Mouse (Mus musculus): ENCODE measurements around the gene Mfsd6. TPM values are rescaled to one million over a fixed set of nuclear protein-coding genes. Genes with fewer than 3 reads are reported as not detected.

Gene Mfsd6
- total RNA-seq (2015; ENCODE audit: low replicate concordance) (8.2 and 8.3 TPM in 2 replicates), total RNA-seq (2017; ENCODE audit: low replicate concordance) (2.8 and 4.0 TPM in 2 replicates)

DNA sequence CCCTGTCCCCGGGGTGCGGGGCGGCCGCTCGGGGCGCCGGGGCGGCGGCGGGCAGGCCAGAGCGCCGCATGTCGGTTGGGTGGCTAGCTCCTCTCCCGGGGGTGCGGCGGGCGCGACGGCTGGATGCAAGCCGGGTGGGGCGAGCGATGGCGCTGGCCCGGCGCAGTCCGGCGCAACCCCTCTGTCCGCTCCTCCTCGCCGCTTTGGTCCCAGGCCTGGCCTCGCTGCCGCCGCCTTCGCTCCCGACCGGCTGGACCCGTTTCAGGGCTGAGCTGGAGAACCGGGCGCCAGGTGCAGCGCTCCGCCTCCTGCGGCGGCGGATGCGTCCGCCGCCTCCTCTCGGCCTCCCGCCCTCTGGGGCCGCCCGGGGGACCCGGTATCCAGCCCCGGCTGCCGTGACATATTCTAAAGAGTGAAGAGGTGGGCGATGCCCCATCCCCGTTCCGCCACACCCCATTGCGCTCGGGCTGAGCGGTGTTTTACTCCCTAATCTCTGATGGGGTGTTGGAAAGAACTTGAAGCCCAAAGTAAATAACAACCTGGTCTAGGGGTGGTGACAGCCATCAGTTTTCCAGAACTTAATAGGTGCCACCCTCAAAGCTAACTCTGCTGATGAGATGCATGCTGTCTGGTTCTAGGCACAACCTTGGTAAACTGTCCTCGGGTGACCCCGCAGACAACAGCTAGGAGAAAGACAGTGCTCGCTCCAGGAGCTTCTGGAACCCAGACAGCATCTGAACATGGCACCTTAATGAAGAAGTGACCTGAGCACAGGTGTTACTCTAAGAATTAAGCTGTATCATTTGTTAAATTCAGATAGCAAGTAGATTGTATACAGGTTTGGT lies at the start of gene Mfsd6:
Gene Mfsd6 (minus strand): TSS at position 407 of the 845 bp plus-strand sequence.
- ATAC-seq (replicated peaks; ENCODE audit: low FRiP score, poor library complexity, severe bottlenecking): no peak

DNA sequence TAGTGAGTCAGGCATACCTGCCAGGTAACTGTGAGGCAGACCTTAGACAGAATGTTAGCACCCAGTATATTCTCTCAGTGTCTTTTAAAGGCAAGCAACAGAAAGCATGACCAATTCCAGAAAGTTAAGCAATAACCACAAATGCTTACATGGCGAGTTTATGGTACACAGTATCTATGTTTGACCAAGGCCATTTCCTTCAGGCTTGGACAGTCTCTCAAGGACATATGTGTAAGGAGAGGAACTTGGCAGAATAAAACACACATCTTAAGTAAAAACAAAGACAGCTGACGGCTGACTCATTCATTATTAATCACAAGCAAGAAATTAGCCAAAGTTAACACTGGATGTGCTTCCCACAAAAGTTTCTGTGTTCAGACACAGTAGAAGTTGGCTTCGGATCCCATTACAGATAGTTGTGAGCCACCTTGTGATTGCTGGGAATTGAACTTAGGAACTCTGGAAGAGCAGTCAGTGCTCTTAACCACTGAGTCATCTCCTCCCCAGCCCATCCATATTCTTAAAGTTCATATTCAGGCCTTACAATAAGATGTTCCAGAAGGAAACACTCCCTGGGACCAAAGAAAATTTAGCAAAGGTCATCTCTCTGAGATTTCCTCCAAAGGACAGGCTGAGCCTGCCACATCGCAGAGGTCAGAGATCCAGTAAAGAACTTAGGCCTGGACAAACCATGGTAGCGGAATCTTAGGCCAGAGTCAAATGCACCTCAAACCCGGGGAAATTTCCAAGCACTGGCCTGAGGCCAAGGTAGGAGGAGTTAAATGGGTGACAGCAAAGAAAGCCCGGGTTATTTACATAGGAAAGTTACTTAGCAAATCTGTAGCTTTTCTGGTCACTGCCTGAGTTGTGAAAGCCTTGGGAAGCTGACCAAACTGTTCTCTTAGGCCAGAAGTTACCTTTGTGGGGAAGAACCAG lies 38.2 kb upstream of the Mfsd6 start:
- no peak for ATAC-seq (replicated peaks; ENCODE audit: low FRiP score, poor library complexity, severe bottlenecking)

DNA sequence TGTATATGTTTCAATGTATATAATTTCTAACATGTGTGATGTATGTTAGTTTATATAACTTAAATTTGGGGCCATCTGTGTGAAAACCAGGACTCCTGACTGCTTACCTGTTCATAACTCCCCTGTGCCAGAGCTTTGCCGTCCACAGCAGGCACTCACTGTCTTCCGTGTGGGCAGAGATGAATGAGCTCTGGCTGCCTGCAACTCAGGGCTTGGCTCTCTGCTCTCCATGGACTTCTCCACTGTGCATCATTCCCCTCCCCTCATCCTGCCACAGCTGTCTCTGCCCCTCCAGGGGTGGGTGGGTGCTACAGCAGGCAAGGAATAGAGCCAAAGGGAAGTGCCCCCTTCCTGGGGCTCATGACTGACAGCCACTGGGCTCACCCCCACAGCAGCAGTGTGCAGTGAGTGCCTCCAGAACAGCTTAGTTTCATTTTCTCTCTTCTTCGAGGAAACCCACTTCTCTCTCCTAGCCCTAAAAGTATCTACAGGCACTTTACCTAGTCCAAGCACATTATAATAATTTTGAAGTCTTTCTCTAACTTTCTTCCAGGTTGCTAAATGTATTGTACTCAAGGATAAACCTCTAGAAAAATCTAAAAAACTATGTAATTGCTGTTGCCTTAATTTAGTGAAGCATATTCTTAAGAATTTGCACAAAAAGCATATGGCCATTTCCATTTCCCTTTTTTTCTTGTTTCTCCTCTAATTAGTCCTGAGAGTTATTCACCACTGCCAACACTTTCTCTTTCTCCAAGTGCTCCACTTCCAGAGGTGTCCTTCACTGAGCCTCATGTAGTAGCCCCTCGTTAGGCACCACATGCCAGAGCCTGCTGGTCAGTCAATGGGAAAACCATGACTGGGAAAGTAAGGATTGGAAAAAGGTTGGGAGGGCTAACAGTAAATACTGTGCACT lies 36.9 kb upstream of the Mfsd6 start:
- no peak for ATAC-seq (replicated peaks; ENCODE audit: low FRiP score, poor library complexity, severe bottlenecking)

DNA sequence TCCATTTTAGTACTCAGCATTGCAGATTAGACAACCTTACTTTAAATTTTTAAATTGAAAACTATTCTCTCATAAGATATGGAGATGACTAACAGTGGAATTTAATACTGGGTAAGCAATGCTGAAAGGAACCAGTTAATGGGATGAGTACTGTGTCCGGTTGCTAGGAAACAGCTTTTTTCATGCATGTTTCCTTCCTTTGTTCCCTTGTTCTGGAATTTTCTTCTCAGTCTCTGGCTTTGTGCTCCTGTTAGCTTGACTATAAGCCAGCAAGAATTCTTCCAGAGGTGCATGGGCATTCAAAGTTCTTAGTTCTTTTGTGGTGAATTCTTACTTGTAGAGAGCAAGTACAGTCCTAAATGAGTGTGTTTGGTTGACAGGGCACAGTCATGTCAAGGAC lies 30.9 kb upstream of the Mfsd6 start:
- ATAC-seq (replicated peaks; ENCODE audit: low FRiP score, poor library complexity, severe bottlenecking): no peak

DNA sequence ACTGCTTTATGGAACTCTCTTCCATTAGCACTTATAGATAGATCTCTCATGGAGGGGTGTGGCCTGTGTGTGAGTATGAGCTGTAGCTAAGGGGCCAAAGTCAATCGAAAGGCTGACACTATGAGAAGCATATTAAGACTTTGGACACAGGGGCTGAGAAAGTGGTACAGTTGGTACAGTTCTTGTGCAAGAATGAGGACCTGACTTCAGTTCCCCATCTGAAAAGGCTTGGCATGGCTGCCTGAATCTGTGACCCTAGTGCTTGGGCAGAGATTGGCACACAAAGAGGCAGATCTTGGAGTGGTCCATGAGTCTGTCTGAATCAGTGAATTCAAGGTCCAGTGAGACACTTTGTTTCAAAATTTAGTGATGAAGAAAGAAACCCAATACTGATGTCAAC lies 27.1 kb upstream of the Mfsd6 start:
- ATAC-seq (replicated peaks; ENCODE audit: low FRiP score, poor library complexity, severe bottlenecking): no peak

DNA sequence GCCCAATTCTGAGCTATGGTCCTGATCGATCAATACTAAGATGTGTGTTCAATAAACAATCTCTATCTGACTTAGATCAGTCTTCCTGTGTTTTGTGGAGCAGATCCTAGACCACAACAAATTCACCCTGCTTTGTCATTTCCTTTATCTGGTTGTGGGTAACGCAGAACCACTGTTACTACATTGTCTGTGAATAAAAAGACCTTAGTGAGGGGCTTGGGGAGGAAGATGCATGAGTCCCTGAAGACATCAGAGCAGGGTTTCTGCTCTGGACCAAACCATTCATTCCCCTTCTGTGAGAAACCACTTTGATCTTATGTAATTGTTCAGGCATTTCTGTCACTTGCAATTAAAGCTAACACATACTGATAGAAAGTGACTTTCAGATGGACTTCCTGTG lies 26.6 kb upstream of the Mfsd6 start:
- ATAC-seq (replicated peaks; ENCODE audit: low FRiP score, poor library complexity, severe bottlenecking): no peak

DNA sequence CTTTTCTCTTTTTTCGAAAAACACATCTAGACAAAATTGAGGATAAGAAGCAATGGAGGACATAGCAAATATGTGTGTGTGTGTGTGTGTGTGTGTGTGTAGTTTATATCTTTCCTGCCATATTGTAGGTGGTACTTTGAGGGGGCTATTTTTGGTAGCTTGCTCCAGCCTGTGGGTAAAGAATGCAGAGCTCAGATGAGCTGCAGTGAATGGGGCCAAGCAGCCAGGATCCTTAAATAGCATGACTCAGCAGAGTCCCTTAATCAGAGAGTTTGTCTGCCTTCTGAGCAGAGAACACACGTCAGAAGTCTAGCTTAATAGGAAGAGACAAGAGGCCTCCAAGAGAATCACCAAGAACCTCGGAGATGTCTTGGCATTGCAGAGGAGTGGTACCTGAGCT lies 25.4 kb upstream of the Mfsd6 start:
- ATAC-seq (replicated peaks; ENCODE audit: low FRiP score, poor library complexity, severe bottlenecking): no peak; the same call in 1 of the 2 replicates

DNA sequence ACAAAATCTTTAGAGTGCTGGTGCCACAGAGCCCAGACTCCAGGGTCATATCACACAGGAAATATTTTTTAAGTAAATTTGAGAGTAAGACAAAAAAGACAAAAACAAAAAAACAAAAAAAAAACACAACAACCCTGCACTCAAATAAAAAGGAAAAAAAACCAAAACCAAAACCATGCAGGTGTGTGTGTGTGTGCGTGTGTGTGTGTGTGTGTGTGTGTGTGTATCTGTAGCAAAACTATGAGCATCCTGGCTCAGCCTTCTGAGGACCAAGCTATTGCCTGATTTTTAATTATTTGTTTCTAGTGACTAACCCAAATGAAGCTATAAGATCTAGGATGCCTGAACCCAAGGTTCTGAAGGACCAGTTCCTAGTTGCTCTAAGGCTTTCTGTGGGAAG lies 24.4 kb upstream of the Mfsd6 start:
- no peak for ATAC-seq (replicated peaks; ENCODE audit: low FRiP score, poor library complexity, severe bottlenecking)

DNA sequence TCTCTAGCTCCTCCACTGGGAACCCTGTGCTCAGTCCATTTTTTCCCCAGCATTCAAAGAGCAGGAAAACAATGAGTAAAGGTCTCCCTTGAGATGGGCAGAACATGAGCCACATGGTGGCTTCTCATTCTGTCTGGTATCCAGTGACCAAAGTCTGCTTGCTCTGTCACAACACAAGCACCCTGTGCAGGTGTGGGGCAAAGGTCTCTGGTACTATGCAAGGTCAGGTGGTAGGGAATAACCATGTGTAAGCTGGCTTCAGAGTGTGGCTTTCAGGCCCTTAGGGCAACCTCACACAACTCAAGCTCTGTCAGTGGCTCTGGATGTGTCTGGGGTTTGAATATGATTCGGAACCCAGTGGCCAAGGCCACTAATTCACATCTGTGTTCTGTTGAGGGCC lies 22.7 kb upstream of the Mfsd6 start:
- ATAC-seq (replicated peaks; ENCODE audit: low FRiP score, poor library complexity, severe bottlenecking): no peak

DNA sequence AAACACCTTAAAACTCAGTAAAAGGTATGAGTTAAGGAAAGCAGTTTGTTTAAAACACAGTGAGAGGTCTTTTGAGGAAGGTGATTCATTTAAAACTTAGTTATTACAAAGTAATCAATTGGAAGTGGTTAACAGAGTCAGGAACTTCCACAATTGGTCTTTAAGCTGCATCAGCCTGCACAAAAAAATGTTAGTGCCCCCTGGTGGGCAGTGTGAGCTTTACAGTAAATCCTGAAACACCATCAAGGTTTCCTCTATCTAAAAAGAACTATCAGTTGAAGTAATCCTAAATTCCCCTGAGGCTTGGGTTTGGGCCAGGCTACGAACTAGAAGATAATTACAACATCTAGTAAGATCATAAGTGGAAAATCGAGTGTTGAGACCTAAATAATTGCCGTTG lies 21.0 kb upstream of the Mfsd6 start:
- ATAC-seq (replicated peaks; ENCODE audit: low FRiP score, poor library complexity, severe bottlenecking): peak; percentile 57; the same call in 1 of the 2 replicates

DNA sequence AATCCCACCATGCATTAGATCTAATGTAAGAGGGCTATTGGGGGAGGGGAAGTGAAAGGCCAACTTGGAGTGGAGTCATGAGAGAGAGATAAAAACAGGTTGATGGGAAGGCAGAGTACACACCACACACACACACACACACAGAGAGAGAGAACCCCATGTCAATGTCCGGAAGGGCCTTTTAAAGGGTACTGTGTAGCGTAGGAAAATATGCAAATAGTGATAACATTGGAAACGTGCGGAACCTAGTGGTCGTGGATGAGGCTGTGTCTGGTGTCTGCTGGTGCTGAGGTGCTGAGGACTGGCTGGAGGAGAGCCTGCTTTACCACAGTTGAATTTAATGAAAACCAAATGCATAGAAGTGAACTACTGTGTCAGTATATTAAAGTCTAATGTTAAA lies 15.3 kb upstream of the Mfsd6 start:
- ATAC-seq (replicated peaks; ENCODE audit: low FRiP score, poor library complexity, severe bottlenecking): no peak

DNA sequence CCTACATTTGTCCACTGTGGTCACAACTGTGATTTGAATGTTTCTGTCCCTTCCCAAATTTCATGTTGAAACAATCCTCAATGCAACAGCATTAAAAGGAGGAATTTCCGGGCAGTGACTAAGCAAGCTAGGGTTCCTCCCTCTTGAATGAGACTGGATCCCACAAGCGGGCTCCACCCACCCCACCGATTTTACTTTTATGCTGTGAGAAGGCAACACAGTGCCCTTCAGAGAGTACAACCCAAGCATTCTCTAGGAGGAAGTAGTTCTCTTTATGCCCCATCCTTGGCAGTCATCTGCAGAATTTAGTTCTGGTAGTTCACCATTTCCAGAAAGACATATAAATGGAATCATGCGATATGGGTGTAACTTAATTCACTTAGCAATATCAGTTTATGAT lies 6.9 kb upstream of the Mfsd6 start:
- ATAC-seq (replicated peaks; ENCODE audit: low FRiP score, poor library complexity, severe bottlenecking): no peak

DNA sequence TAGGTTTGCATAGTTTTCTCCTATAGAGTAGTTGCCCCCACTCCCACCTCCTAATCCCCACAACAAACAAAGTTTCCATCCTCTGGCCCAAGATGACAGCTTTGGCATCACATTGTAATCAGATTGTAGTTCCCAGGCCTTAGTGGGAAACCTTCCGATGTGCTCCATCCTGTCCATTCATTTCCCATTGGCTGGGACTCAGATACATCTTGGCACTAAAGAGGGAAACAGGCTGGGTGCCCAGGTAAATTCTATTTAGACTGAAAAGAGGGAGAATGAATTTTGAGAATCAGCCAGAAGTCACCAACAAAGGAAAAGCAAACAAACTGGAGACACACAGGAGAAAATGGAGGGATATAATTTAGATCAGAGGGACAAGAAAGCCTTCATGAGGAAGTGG lies 3.0 kb upstream of the Mfsd6 start:
- ATAC-seq (replicated peaks; ENCODE audit: low FRiP score, poor library complexity, severe bottlenecking): no peak

DNA sequence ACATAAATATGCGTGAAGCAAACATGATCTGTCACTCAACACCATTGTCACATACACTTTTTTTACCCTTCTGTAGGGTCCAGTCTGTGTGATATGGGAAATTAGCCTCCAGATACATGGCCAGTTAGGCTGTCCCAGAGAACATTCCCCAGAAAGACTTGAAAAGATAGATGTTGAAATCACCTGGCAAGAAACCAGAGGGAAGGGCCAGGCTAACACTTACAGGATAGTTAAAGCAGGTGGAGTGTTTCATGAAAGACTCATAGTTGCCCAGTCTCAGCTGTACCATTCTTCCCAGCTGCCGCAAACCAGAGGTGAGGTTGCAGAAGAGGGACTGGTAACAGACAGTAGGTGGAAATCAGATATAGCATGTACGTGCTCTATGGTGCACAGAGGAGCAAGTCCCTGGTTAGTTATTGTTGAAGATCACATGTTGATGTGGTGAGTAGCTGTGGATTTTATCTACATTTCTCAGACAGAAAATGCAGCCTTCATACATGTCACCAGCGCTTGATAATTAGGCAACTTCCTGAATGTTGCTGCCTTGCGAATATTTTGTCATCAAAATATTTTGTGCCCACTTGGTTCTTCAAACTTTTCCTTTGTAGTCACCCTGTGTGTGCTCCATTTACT lies 1.7 kb upstream of the Mfsd6 start:
- ATAC-seq (replicated peaks; ENCODE audit: low FRiP score, poor library complexity, severe bottlenecking): no peak

DNA sequence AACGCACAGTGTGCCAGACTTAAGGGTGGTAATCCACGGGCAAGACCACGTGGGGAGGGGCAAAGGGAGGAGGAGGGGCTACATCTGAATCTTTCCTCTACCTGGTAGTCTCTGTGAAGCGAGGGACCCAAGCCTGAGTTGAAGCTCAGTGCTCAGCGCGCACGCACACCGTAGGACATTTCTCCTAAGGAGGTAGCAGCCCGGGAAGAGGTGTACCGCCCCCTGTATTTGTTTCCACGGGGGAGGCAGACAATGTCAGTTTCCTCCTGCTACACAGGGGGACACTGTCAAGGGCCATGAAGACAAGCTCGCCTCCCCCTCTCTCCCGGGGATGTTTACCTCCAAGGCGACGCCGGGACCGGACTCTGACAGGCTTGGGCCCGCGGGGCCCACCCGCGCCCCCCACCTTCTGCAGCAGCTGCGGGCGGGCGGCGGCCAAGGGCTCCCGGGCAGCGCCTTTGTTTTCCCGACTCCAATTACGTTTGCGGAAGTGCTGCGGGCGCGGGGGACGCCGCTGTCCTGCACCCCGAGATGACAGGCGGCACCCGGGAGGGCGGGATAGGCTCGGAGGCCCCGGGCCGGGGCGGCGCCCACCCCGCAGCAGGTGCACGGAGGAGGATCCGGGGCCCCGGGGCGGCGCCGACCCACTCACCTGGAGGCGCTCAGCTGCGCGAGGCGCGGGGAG lies 749 bp downstream of the Mfsd6 start:
- ATAC-seq (replicated peaks; ENCODE audit: low FRiP score, poor library complexity, severe bottlenecking): no peak

DNA sequence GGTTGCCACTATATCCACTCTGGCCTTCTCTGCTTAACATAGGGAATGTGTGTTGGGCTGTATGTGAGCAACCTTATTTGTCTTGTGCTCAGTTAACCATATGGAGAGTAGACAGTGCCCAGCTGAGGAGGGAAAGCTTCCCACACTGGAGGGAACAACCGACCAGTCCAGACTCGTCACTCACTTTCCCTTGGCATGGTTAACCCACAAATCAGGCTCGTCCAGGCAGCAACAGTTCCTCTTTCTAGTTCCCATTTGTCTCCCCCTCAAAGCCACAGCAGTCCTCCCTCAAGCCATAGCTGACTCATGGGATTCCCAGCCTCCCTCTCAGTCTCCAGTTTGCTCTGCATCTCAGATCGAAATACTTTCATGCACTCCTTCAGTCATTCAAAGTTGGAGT lies 4.7 kb downstream of the Mfsd6 start:
- no peak for ATAC-seq (replicated peaks; ENCODE audit: low FRiP score, poor library complexity, severe bottlenecking)

DNA sequence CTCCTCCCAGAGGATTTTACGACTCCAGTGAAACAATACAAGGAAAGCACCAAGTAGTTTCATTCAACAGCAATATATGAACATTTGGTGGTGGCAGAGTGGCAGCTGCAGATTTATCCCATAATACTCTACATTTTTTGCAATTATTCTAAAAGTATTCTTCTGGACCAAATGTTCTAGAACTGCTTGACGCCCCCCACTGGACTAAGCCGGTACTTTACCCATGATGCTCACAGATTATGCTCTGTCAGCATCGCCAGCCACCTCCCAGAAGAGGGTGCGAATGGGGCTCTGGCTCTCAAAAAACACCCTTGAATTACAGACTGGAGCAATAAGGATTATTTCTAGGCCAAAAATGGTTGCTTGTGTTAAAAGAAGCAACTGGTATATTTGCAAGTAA lies 8.2 kb downstream of the Mfsd6 start:
- ATAC-seq (replicated peaks; ENCODE audit: low FRiP score, poor library complexity, severe bottlenecking): no peak

DNA sequence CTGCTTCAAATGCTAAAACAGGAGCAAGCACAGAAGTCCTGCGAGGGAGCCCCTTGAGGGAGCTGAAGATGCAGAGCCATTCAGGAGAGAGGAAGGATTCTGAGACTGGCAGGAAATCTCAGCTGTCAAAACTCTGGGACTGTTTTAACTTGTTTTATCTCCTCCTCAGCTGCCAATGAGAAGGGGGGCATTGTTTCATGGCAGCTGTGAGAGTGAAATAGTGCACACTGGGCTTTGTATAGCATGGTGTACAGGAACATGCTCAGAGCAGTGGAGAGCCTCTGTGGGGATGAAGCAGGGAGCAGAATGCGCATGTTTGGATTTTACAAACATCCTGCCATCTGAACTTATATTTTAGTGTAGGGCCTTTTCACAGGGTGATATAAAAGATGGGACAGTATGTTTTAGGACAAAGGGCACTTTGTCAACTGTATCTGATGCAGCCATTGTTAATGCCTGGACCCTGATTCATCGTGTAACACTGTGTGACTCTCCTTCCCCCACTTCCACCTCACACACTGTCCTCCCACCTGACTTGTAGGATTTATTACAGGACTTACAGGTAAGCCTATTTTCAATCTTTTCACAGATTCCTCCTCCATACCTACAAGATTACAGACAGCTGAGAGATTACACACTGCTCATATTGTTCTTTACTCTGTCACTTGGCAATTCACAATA lies 9.1 kb downstream of the Mfsd6 start:
- ATAC-seq (replicated peaks; ENCODE audit: low FRiP score, poor library complexity, severe bottlenecking): no peak

Data from erythroblast, adult 5-6 weeks (primary cell).